Mouse (Mus musculus): ENCODE measurements around the gene Ftl1.

GRCm38 (mm10) chr7:45447325-45447990 is 12.2 kb downstream of the Ftl1 start:
- TF ChIP-seq CTCF (IDR thresholded peaks at IDR 0.05; ENCODE audit: low read depth), result peak; percentile 58
- no peak for TF ChIP-seq EP300 (IDR thresholded peaks at IDR 0.05; ENCODE audit: low read depth)
